Mouse (Mus musculus) embryonic facial prominence, embryonic 12.5 days (tissue): ENCODE measurements around the gene Stat3. TPM values are rescaled to one million over a fixed set of nuclear protein-coding genes. Genes with fewer than 3 reads are reported as not detected.

Source experiments
- ATAC-seq: fragments of 200-750 bp; cut with Nextera tagmentation; 2 replicates; pipeline ENCODE4 v1.8.0; 2017; ENCODE audit not compliant: insufficient number of reproducible peaks, insufficient read depth, low FRiP score, low TSS enrichment
- H3K27ac ChIP-seq: fragments of 300-500 bp; sonication (generic); 2 replicates; pipeline ENCODE4 v1.5.1; 2016; ENCODE audit warnings: mild to moderate bottlenecking
- H3K27me3 ChIP-seq: fragments of 300-500 bp; sonication (generic); 2 replicates; pipeline ENCODE4 v1.6.1; 2016; ENCODE audit warnings: mild to moderate bottlenecking, moderate library complexity
- H3K36me3 ChIP-seq: fragments of 300-500 bp; sonication (generic); 2 replicates; pipeline ENCODE4 v1.6.1; 2016; ENCODE audit warnings: mild to moderate bottlenecking
- H3K4me1 ChIP-seq: fragments of 300-500 bp; sonication (generic); 2 replicates; pipeline ENCODE4 v1.6.1; 2016
- H3K4me2 ChIP-seq: fragments of 300-500 bp; sonication (generic); replicated peaks from 2 replicates; pipeline ENCODE4 v1.6.1; 2016; ENCODE audit warnings: mild to moderate bottlenecking, moderate library complexity
- H3K4me3 ChIP-seq: fragments of 300-500 bp; sonication (generic); 2 replicates; pipeline ENCODE4 v1.5.1; 2016; ENCODE audit warnings: mild to moderate bottlenecking
- H3K9ac ChIP-seq: fragments of 300-500 bp; sonication (generic); 2 replicates; pipeline ENCODE4 v1.6.1; 2016; ENCODE audit warnings: mild to moderate bottlenecking, moderate library complexity
- H3K9me3 ChIP-seq: fragments of 300-500 bp; sonication (generic); 2 replicates; pipeline ENCODE4 v1.6.1; 2016; ENCODE audit warnings: mild to moderate bottlenecking, moderate library complexity
- whole genome bisulfite sequencing: fragments of 180-500 bp; shearing (Covaris S2); methylation state at CpG from one replicate; pipeline ENCODE4 v1.1.7; 2016; 5-methylcytosine and 5-hydroxymethylcytosine counted together
- polyA plus RNA-seq: library from polyadenylated mRNA; unstranded; fragments of >200 nt; fragmentation: Nextera tagmentation; extraction: Ambion mirVana; gene quantifications from 2 replicates; pipeline ENCODE4 v1.2.1, GENCODE M21; 2016

Stat3 gene
- polyA plus RNA-seq, 1 experiment from 2014 or later: 38.4 TPM

GRCm38 (mm10) chr11:100883640-100884039 is 55.7 kb downstream of the Stat3 start:
- Histone ChIP-seq H3K4me1 (no peaks in the 10 kb centered on the region), H3K4me3 (no peak overlapping the region), H3K9ac (no peak overlapping the region), H3K36me3 (peaks cover 6% of the 10 kb centered on the region; the same call in 1 of the 2 replicates), H3K27me3 (no peaks in the 10 kb centered on the region), H3K4me2 (no peak overlapping the region), H3K9me3 (no peaks in the 10 kb centered on the region), H3K27ac (no peak overlapping the region)
- 87% methylated on average over 10 of the region's 10 CpGs for WGBS
- no peak for ATAC-seq

- no peak for ATAC-seq
- Histone ChIP-seq H3K9me3 (no peaks in the 10 kb centered on the region), H3K9ac (no peak overlapping the region), H3K4me3 (no peak overlapping the region), H3K27ac (no peak overlapping the region), H3K27me3 (no peaks in the 10 kb centered on the region), H3K36me3 (no peaks in the 10 kb centered on the region), H3K4me1 (no peaks in the 10 kb centered on the region), H3K4me2 (no peak overlapping the region)
- WGBS: 84% methylated on average over 15 of the region's 15 CpGs
Observed at GRCm38 (mm10) chr11:100879321-100880078, 59.8 kb downstream of the Stat3 start.

GRCm38 (mm10) chr11:100875761-100876160 is 63.6 kb downstream of the Stat3 start:
- Histone ChIP-seq H3K4me3 (no peak overlapping the region), H3K4me1 (no peaks in the 10 kb centered on the region), H3K27me3 (no peaks in the 10 kb centered on the region), H3K36me3 (no peaks in the 10 kb centered on the region), H3K27ac (no peak overlapping the region), H3K9ac (no peak overlapping the region), H3K4me2 (no peak overlapping the region), H3K9me3 (no peaks in the 10 kb centered on the region)
- 76% methylated on average over 3 of the region's 3 CpGs for WGBS
- ATAC-seq: no peak

DNA sequence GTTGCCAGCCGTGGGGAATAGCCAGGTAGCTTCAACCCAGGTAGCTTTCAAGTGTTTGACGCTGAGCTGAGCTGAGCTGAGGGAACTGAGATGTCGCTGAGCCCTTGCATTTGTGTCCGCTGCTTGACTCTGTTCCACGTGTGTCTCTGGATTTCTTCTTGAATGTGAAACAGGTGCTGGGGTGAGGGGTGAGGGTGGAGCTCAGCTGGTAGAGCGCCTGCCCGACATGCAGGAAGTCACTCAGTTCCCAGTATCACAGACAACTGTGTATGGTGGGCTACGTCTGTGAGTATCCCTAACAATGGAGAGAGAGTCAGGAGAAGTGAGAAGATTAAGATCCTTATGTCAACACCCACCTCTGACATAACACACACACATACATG is 68.4 kb downstream of the Stat3 start:
- Histone ChIP-seq H3K4me2 (no peak overlapping the region), H3K9me3 (no peaks in the 10 kb centered on the region), H3K4me1 (no peaks in the 10 kb centered on the region), H3K27me3 (no peaks in the 10 kb centered on the region), H3K9ac (no peak overlapping the region), H3K27ac (no peak overlapping the region), H3K36me3 (no peaks in the 10 kb centered on the region), H3K4me3 (no peak overlapping the region)
- no peak for ATAC-seq
- WGBS: 70% methylated on average over 8 of the region's 8 CpGs

- Histone ChIP-seq H3K9ac (no peak overlapping the region), H3K27ac (no peak overlapping the region), H3K4me1 (no peaks in the 10 kb centered on the region), H3K4me3 (no peak overlapping the region), H3K4me2 (no peak overlapping the region), H3K27me3 (no peaks in the 10 kb centered on the region), H3K9me3 (no peaks in the 10 kb centered on the region), H3K36me3 (no peaks in the 10 kb centered on the region)
- WGBS: 80% methylated on average over 10 of the region's 10 CpGs
- ATAC-seq: no peak
Observed at GRCm38 (mm10) chr11:100870256-100870967, 68.9 kb downstream of the Stat3 start.

DNA sequence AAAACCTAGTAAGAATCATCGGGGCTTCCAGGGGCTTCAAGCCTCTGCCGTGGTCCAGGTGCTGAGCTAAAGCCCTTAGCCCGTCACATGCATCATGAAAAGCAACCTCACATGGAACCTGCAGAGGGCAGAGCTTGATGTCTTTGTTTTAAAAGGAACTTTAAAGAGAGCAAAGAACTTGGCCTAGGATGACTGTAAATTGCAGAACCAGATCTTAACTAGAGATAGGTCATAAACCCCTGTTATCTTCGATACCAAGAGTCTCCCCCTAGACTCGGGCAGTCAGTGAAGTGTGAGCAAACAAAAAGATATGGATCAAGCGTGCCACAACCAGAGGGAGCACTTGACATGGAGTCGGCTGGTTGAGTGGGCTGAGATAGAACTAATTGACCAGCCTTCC is 73.7 kb downstream of the Stat3 start:
- Histone ChIP-seq H3K9ac (no peak overlapping the region), H3K4me2 (no peak overlapping the region), H3K36me3 (no peaks in the 10 kb centered on the region), H3K27me3 (peaks cover 16% of the 10 kb centered on the region; the same call in 1 of the 2 replicates), H3K27ac (no peak overlapping the region), H3K9me3 (no peaks in the 10 kb centered on the region), H3K4me3 (no peak overlapping the region), H3K4me1 (no peaks in the 10 kb centered on the region)
- WGBS: 83% methylated on average over 7 of the region's 7 CpGs
- ATAC-seq: no peak

- Histone ChIP-seq H3K9ac (no peak overlapping the region), H3K36me3 (no peaks in the 10 kb centered on the region), H3K4me2 (no peak overlapping the region), H3K4me1 (no peaks in the 10 kb centered on the region), H3K27me3 (peaks cover 26% of the 10 kb centered on the region; the same call in 1 of the 2 replicates), H3K27ac (no peak overlapping the region), H3K4me3 (no peak overlapping the region), H3K9me3 (no peaks in the 10 kb centered on the region)
- 95% methylated on average over 10 of the region's 10 CpGs for WGBS
- no peak for ATAC-seq
Observed at GRCm38 (mm10) chr11:100863141-100863540, 76.2 kb downstream of the Stat3 start.

GRCm38 (mm10) chr11:100861836-100862235 is 77.5 kb downstream of the Stat3 start:
- WGBS: 33% methylated on average over 3 of the region's 3 CpGs
- H3K27me3 ChIP-seq: peaks cover 29% of the 10 kb centered on the region; the same call in 1 of the 2 replicates
- no peaks in the 10 kb centered on the region for H3K36me3 ChIP-seq
- H3K9ac ChIP-seq: no peak overlapping the region
- ATAC-seq: no peak
- H3K4me3 ChIP-seq: no peak overlapping the region
- H3K4me2 ChIP-seq: no peak overlapping the region
- no peaks in the 10 kb centered on the region for H3K4me1 ChIP-seq
- H3K9me3 ChIP-seq: no peaks in the 10 kb centered on the region
- H3K27ac ChIP-seq: no peak overlapping the region

DNA sequence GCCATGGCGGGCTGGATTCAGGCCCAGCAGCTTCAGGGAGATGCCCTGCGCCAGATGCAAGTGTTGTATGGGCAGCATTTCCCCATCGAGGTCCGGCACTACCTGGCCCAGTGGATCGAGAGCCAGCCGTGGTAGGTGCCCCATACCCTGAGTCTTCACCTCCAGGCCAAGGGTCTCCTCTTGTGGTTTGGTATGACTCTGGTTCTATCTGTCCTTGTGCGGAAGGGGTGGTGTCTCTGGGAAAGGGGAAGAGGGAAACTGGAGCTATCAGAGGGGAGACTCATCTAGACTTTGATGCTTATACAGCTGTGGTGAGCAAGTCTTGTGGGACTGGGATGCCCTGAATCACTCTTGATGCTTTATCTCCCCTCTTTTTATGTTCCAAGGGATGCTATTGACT is 78.0 kb downstream of the Stat3 start:
- Histone ChIP-seq H3K4me2 (no peak overlapping the region), H3K4me3 (no peak overlapping the region), H3K4me1 (no peaks in the 10 kb centered on the region), H3K36me3 (no peaks in the 10 kb centered on the region), H3K27ac (no peak overlapping the region), H3K27me3 (peaks cover 29% of the 10 kb centered on the region), H3K9me3 (no peaks in the 10 kb centered on the region), H3K9ac (no peak overlapping the region)
- no peak for ATAC-seq
- 86% methylated on average over 7 of the region's 7 CpGs for WGBS

- Histone ChIP-seq H3K27ac (no peak overlapping the region), H3K4me1 (no peaks in the 10 kb centered on the region), H3K9ac (peak overlapping the region; percentile 60), H3K27me3 (peaks cover 37% of the 10 kb centered on the region), H3K4me3 (peak overlapping the region; percentile 51), H3K36me3 (no peaks in the 10 kb centered on the region), H3K9me3 (no peaks in the 10 kb centered on the region), H3K4me2 (peak overlapping the region; percentile 70)
- ATAC-seq: peak; percentile 78
- 3% methylated on average over 48 of the region's 55 CpGs for WGBS
Observed at GRCm38 (mm10) chr11:100860198-100861048, 78.9 kb downstream of the Stat3 start.

- H3K9me3 ChIP-seq: no peaks in the 10 kb centered on the region
- peak overlapping the region; percentile 60; the same call in 1 of the 2 replicates for H3K9ac ChIP-seq
- 45% methylated on average over 6 of the region's 6 CpGs for WGBS
- peak overlapping the region; percentile 70 for H3K4me2 ChIP-seq
- H3K36me3 ChIP-seq: no peaks in the 10 kb centered on the region
- no peak overlapping the region for H3K27ac ChIP-seq
- no peaks in the 10 kb centered on the region for H3K4me1 ChIP-seq
- peaks cover 41% of the 10 kb centered on the region for H3K27me3 ChIP-seq
- H3K4me3 ChIP-seq: peak overlapping the region; percentile 51
- no peak for ATAC-seq
Observed at GRCm38 (mm10) chr11:100859579-100860075, 79.7 kb downstream of the Stat3 start.
